ENCODE assay signal across 26 mouse cellular contexts in the genomic region with DNA sequence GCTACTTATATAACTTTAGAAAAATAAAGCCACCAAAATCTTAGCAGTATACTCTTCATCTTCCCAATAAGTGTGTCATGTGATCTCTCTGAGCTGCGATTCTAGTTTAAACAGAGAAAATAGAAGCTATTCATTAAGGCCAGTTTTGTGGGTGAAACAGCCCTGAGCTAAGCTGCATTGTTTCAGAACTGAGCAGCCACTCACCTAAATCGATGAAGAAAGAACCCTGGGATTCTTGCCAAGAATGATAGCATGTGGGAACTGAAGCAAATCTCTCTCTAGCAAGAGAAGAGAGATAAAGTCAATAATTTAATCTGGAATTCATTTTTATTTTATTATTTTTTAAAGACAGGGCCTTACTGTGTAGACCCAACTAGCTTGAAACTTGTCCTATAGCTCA. TPM values are rescaled to one million over a fixed set of nuclear protein-coding genes. Genes with fewer than 3 reads are reported as not detected.
A peak's percentile ranks its signal among the peaks of the same experiment; 100 is the strongest.
DNase-seq lines count a peak whose midpoint lies in the region; ATAC-seq and TF ChIP-seq lines count a peak whose summit lies in the region.
"Had no signal": no experiment of that assay in that cellular context is flagged by ENCODE, and none has a peak within 500 bp of the region (broad histone marks: within the 10 kb centered on the region; RNA-seq: fewer than 3 reads in every experiment).

No protein-coding gene starts in this region.

- H3K9ac ChIP-seq in hindbrain, embryonic 12.5 days, result no peak overlapping the region
- H3K9ac ChIP-seq in MEL (ENCODE audit: control insufficient read depth, low read depth, low read length, poor library complexity, severe bottlenecking), result peak overlapping the region; percentile 49
- no peak overlapping the region for H3K9ac ChIP-seq in midbrain, embryonic 15.5 days
- H3K9ac ChIP-seq: embryonic facial prominence, embryonic 12.5 days; limb, embryonic 15.5 days had no signal

- TF ChIP-seq RAD21 in MEL (IDR thresholded peaks at IDR 0.05; ENCODE audit: low read depth, low read length), result no peak

- H3K27me3 ChIP-seq in hindbrain, embryonic 12.5 days, result peaks cover 14% of the 10 kb centered on the region
- H3K27me3 ChIP-seq in hindbrain, embryonic 10.5 days (ENCODE audit: insufficient read depth, poor library complexity, severe bottlenecking), result peaks cover 25% of the 10 kb centered on the region
- no peaks in the 10 kb centered on the region; a peak in 1 of 4 replicates for H3K27me3 ChIP-seq in MEL (ENCODE audit: control insufficient read depth in 1 of 2, insufficient read depth in 2 of 2, low read length in 2 of 2)
- 0 out of 2 replicates have a peak, but pooled peaks cover under 1% of the 10 kb centered on the region for H3K27me3 ChIP-seq in midbrain, embryonic 15.5 days (replicated peaks)

- TF ChIP-seq EP300 in MEL (IDR thresholded peaks at IDR 0.05; ENCODE audit: low read depth in 1 of 2, low read length in 2 of 2), result no peak

- H3K9me3 ChIP-seq in hindbrain, embryonic 12.5 days (replicated peaks), result no peaks in the 10 kb centered on the region
- no peaks in the 10 kb centered on the region for H3K9me3 ChIP-seq in hindbrain, embryonic 10.5 days
- H3K9me3 ChIP-seq in MEL (replicated peaks; ENCODE audit: insufficient read depth, low read length), result no peaks in the 10 kb centered on the region
- H3K9me3 ChIP-seq in midbrain, embryonic 15.5 days, result no peaks in the 10 kb centered on the region
- H3K9me3 ChIP-seq: embryonic facial prominence, embryonic 12.5 days; G1E; heart, embryonic 10.5 days; intestine, embryonic 15.5 days; limb, embryonic 15.5 days had no signal

- no peak for TF ChIP-seq POLR2A in MEL (IDR thresholded peaks at IDR 0.05; ENCODE audit: control insufficient read depth in 1 of 2, insufficient read depth in 1 of 2, low read depth in 1 of 2, low read length in 2 of 2, poor library complexity in 1 of 2)

- intact Hi-C loops in gastrocnemius, postnatal 14 days (cut with DNase I; ENCODE audit: low total_unique reads), result no loop called here

- peaks cover 4% of the 10 kb centered on the region; the same call in 1 of the 2 replicates for H3K79me2 ChIP-seq in MEL (ENCODE audit: control insufficient read depth, insufficient read depth, low read length, poor library complexity)

- no peak overlapping the region for H3K27ac ChIP-seq in hindbrain, embryonic 12.5 days
- H3K27ac ChIP-seq in hindbrain, embryonic 10.5 days, result no peak overlapping the region
- H3K27ac ChIP-seq in MEL (ENCODE audit: control insufficient read depth, low read depth, low read length), result no peak overlapping the region
- 0 out of 2 replicates have a peak overlapping the region, but pooled peaks have one; percentile 93 for H3K27ac ChIP-seq in midbrain, embryonic 15.5 days
- H3K27ac ChIP-seq: embryonic facial prominence, embryonic 12.5 days; intestine, embryonic 15.5 days; limb, embryonic 15.5 days had no signal

- 0 out of 2 replicates have a peak overlapping the region, but pooled peaks have one; percentile 95 for H3K4me2 ChIP-seq in hindbrain, embryonic 12.5 days (replicated peaks)
- H3K4me2 ChIP-seq in midbrain, embryonic 15.5 days, result peak overlapping the region; percentile 93; the same call in 1 of the 2 replicates

- DNase-seq in hindbrain, embryonic 10.5 days (ENCODE audit: low spot score), result no peak
- DNase-seq in 3T3-L1 (ENCODE audit: low read depth, low spot score), result peak; percentile 17
- DNase-seq in MEL (ENCODE audit: low read depth, low spot score), result peak; percentile 34
- DNase-seq in gastrocnemius, postnatal 14 days, result no peak
- DNase-seq in lung, postnatal 14 days, result no peak
- DNase-seq: adrenal gland, postnatal 10 days; cerebellum, adult 18-20 months; gastrocnemius, postnatal 36 days; heart, postnatal 10 days; kidney, postnatal 4 days; lung, adult 18-20 months; right cerebral cortex, adult 18-20 months; thymus, adult 18-20 months had no signal

- TF ChIP-seq CTCF in MEL (IDR thresholded peaks at IDR 0.05 in 2 of 3, conservative IDR thresholded peaks at IDR 0.05 in 1 of 3; ENCODE audit: control insufficient read depth in 1 of 3, insufficient read depth in 1 of 3, low read depth in 2 of 3, low read length in 3 of 3, poor library complexity in 1 of 3, severe bottlenecking in 1 of 3), result no peak

- no peak overlapping the region for H3K4me3 ChIP-seq in hindbrain, embryonic 12.5 days
- no peak overlapping the region for H3K4me3 ChIP-seq in hindbrain, embryonic 10.5 days
- H3K4me3 ChIP-seq in MEL (ENCODE audit: control insufficient read depth in 1 of 2, insufficient read depth in 1 of 2, low read depth in 2 of 2, low read length in 2 of 2), result no peak overlapping the region
- no peak overlapping the region for H3K4me3 ChIP-seq in midbrain, embryonic 15.5 days

- H3K4me1 ChIP-seq in hindbrain, embryonic 12.5 days, result peaks cover 25% of the 10 kb centered on the region
- peaks cover 40% of the 10 kb centered on the region for H3K4me1 ChIP-seq in hindbrain, embryonic 10.5 days (replicated peaks)
- peaks cover 0 to 11% of the 10 kb centered on the region in 2 experiments; a peak in 2 of 4 replicates for H3K4me1 ChIP-seq in MEL (ENCODE audit: control insufficient read depth in 1 of 2, insufficient read depth in 2 of 2, low read length in 2 of 2)
- H3K4me1 ChIP-seq in midbrain, embryonic 15.5 days, result peaks cover 27% of the 10 kb centered on the region

- no peak for ATAC-seq in hindbrain, embryonic 12.5 days (ENCODE audit: low FRiP score)
- no peak for ATAC-seq in midbrain, embryonic 15.5 days (replicated peaks)

- H3K36me3 ChIP-seq in hindbrain, embryonic 12.5 days, result no peaks in the 10 kb centered on the region
- peaks cover 8% of the 10 kb centered on the region for H3K36me3 ChIP-seq in hindbrain, embryonic 10.5 days
- peaks cover 0 to 13% of the 10 kb centered on the region in 2 experiments; a peak in 2 of 4 replicates for H3K36me3 ChIP-seq in MEL (ENCODE audit: control insufficient read depth in 1 of 2, insufficient read depth in 2 of 2, low read length in 2 of 2)
- no peaks in the 10 kb centered on the region; the same call in 1 of the 2 replicates for H3K36me3 ChIP-seq in midbrain, embryonic 15.5 days (replicated peaks)
- H3K36me3 ChIP-seq: intestine, embryonic 15.5 days had no signal

- WGBS in hindbrain, embryonic 12.5 days, result 60% methylated on average over 2 of the region's 2 CpGs
- WGBS in hindbrain, embryonic 10.5 days, result 69% methylated on average over 2 of the region's 2 CpGs
- 37% methylated on average over 2 of the region's 2 CpGs for WGBS in midbrain, embryonic 15.5 days

TF ChIP-seq in MEL, 35 proteins besides CTCF, POLR2A, EP300 and RAD21 (continues in another document):
- TF ChIP-seq RCOR1 (IDR thresholded peaks at IDR 0.05; ENCODE audit: low read depth, low read length) (0 out of 2 replicates have a peak, but pooled peaks have one; percentile 19), USF1 (IDR thresholded peaks at IDR 0.05; ENCODE audit: low read depth, low read length) (peak; percentile 48; the same call in 1 of the 2 replicates), GATA1 (IDR thresholded peaks at IDR 0.05; ENCODE audit: low read depth, low read length) (0 out of 2 replicates have a peak, but pooled peaks have one; percentile 26)

RNA-seq across cellular contexts. Expression of gene Camk2n2, which starts 2.1 kb away (rescaled TPM):
- 9.1 TPM in 2 replicates for polyA plus RNA-seq in hindbrain, embryonic 12.5 days (2016; fragmentation: Nextera tagmentation; extraction: Ambion mirVana)
- polyA plus RNA-seq in hindbrain, embryonic 10.5 days (2016; fragmentation: Nextera tagmentation; extraction: Ambion mirVana), result 2.6 and 4.2 TPM in 2 replicates
- 0.23 and 0.65 TPM in 2 replicates for total RNA-seq in MEL (2012; rRNA removed)
- polyA plus RNA-seq in MEL (2012; ENCODE audit: insufficient read depth in 1 of 2, insufficient read length in 2 of 2, low read depth in 1 of 2, low replicate concordance in 2 of 2, missing spikeins in 1 of 2), result 1 to 10 TPM in 1 of 2 experiments, not detected in 1; 4.3 TPM
- 33.5 and 35.8 TPM in 2 replicates for polyA plus RNA-seq in midbrain, embryonic 15.5 days (2015; fragmentation: Nextera tagmentation; extraction: Ambion mirVana)
- 1 to 10 TPM; 1.3 to 1.6 TPM for total RNA-seq in gastrocnemius, postnatal 14 days (2021)
- total RNA-seq: common myeloid progenitor, adult 5-6 weeks had no signal

RNA-seq across cellular contexts. Expression of gene Ece2, which starts 6.4 kb away (rescaled TPM):
- polyA plus RNA-seq in hindbrain, embryonic 12.5 days (2016; fragmentation: Nextera tagmentation; extraction: Ambion mirVana), result 7.7 and 10.2 TPM in 2 replicates
- polyA plus RNA-seq in hindbrain, embryonic 10.5 days (2016; fragmentation: Nextera tagmentation; extraction: Ambion mirVana), result 4.2 TPM in 2 replicates
- total RNA-seq in MEL (2012; rRNA removed), result 4.9 and 5.0 TPM in 2 replicates
- 1 to 10 TPM in 1 of 2 experiments, not detected in 1; 7.4 TPM for polyA plus RNA-seq in MEL (2012; ENCODE audit: insufficient read depth in 1 of 2, insufficient read length in 2 of 2, low read depth in 1 of 2, low replicate concordance in 2 of 2, missing spikeins in 1 of 2)
- 17.1 and 19.9 TPM in 2 replicates for polyA plus RNA-seq in midbrain, embryonic 15.5 days (2015; fragmentation: Nextera tagmentation; extraction: Ambion mirVana)
- total RNA-seq in gastrocnemius, postnatal 14 days (2021), result under 1 TPM; 0.16 to 0.57 TPM
- total RNA-seq: common myeloid progenitor, adult 5-6 weeks had no signal
- polyA plus RNA-seq: G1E had no signal

RNA-seq across cellular contexts. Expression of gene Alg3, which starts 11.7 kb away (rescaled TPM):
- polyA plus RNA-seq in hindbrain, embryonic 12.5 days (2016; fragmentation: Nextera tagmentation; extraction: Ambion mirVana), result 40.0 and 42.6 TPM in 2 replicates
- polyA plus RNA-seq in hindbrain, embryonic 10.5 days (2016; fragmentation: Nextera tagmentation; extraction: Ambion mirVana), result 59.2 and 61.3 TPM in 2 replicates
- total RNA-seq in MEL (2012; rRNA removed), result 22.2 and 25.6 TPM in 2 replicates
- 100 to 1,000 TPM in 1 of 2 experiments, 10 to 100 TPM in 1; 67.6 to 218 TPM for polyA plus RNA-seq in MEL (2012; ENCODE audit: insufficient read depth in 1 of 2, insufficient read length in 2 of 2, low read depth in 1 of 2, low replicate concordance in 2 of 2, missing spikeins in 1 of 2)
- 40.8 and 42.9 TPM in 2 replicates for polyA plus RNA-seq in midbrain, embryonic 15.5 days (2015; fragmentation: Nextera tagmentation; extraction: Ambion mirVana)
- total RNA-seq in gastrocnemius, postnatal 14 days (2021), result 10 to 100 TPM; 12.0 to 15.2 TPM

RNA-seq across cellular contexts. Expression of gene Gm49333, which starts 11.8 kb away (rescaled TPM):
- 0.20 TPM in 1 of 2 replicates, not detected in the other for polyA plus RNA-seq in hindbrain, embryonic 12.5 days (2016; fragmentation: Nextera tagmentation; extraction: Ambion mirVana)
- 0.18 TPM in 1 of 2 replicates, not detected in the other for polyA plus RNA-seq in hindbrain, embryonic 10.5 days (2016; fragmentation: Nextera tagmentation; extraction: Ambion mirVana)
- total RNA-seq in MEL (2012; rRNA removed), result not detected in 2 replicates
- not detected for polyA plus RNA-seq in MEL (2012; ENCODE audit: insufficient read depth in 1 of 2, insufficient read length in 2 of 2, low read depth in 1 of 2, low replicate concordance in 2 of 2, missing spikeins in 1 of 2)
- 0.21 TPM in 1 of 2 replicates, not detected in the other for polyA plus RNA-seq in midbrain, embryonic 15.5 days (2015; fragmentation: Nextera tagmentation; extraction: Ambion mirVana)
- total RNA-seq in gastrocnemius, postnatal 14 days (2021), result not detected
- total RNA-seq: adrenal gland, postnatal 10 days; common myeloid progenitor, adult 5-6 weeks; G1E; gastrocnemius, postnatal 36 days; layer of hippocampus, postnatal 25 days; left cerebral cortex, postnatal 25 days; megakaryocyte progenitor cell, adult 5-6 weeks had no signal
- polyA plus RNA-seq: embryonic facial prominence, embryonic 12.5 days; G1E; heart, embryonic 10.5 days; intestine, embryonic 15.5 days; kidney, embryonic 14.5 days; limb, embryonic 15.5 days; stomach, embryonic 14.5 days had no signal

RNA-seq across cellular contexts. Expression of gene Eef1akmt4, which starts 11.8 kb away (rescaled TPM):
- polyA plus RNA-seq in hindbrain, embryonic 12.5 days (2016; fragmentation: Nextera tagmentation; extraction: Ambion mirVana), result 16.6 and 20.1 TPM in 2 replicates
- 33.4 and 38.8 TPM in 2 replicates for polyA plus RNA-seq in hindbrain, embryonic 10.5 days (2016; fragmentation: Nextera tagmentation; extraction: Ambion mirVana)
- 38.6 and 52.2 TPM in 2 replicates for total RNA-seq in MEL (2012; rRNA removed)
- 10 to 100 TPM in 1 of 2 experiments, not detected in 1; 37.1 TPM for polyA plus RNA-seq in MEL (2012; ENCODE audit: insufficient read depth in 1 of 2, insufficient read length in 2 of 2, low read depth in 1 of 2, low replicate concordance in 2 of 2, missing spikeins in 1 of 2)
- 8.5 and 10.4 TPM in 2 replicates for polyA plus RNA-seq in midbrain, embryonic 15.5 days (2015; fragmentation: Nextera tagmentation; extraction: Ambion mirVana)
- 1 to 10 TPM; 5.5 to 5.9 TPM for total RNA-seq in gastrocnemius, postnatal 14 days (2021)

Comparison
In these comparisons a context has a peak if more than half of its experiments do, and no peak if none do; other contexts are left out.
1. DNase-seq: peak in 3T3-L1 (single experiment) and MEL (single experiment); none in hindbrain, embryonic 10.5 days (single experiment), gastrocnemius, postnatal 14 days (single experiment) and lung, postnatal 14 days (single experiment).